Mouse (Mus musculus) C2C12 (cell line): ENCODE measurements at regions not wholly inside any gene's neighbourhood (a gene's known extent, or its start where the extent isn't known, plus 50 kb on each side); places are given as distances from the start of the nearest gene placed in this dataset.

ENCODE experiments used
- H3K27me3 ChIP-seq: one replicate; pipeline ENCODE4 v1.6.1; 2011; ENCODE audit not compliant: control insufficient read depth, insufficient read depth, insufficient read length
- H3K36me3 ChIP-seq: one replicate; pipeline ENCODE4 v1.6.1; 2011; ENCODE audit not compliant: control insufficient read depth, insufficient read depth
- H3K4me3 ChIP-seq: one replicate; pipeline ENCODE4 v1.5.1; 2011; ENCODE audit warnings: mild to moderate bottlenecking, control low read depth; ENCODE audit not compliant: poor library complexity, insufficient read depth, severe bottlenecking
- H3K79me2 ChIP-seq: one replicate; pipeline ENCODE4 v1.6.1; 2011; ENCODE audit not compliant: control insufficient read depth, insufficient read depth
- H3K79me3 ChIP-seq: one replicate; pipeline ENCODE4 v1.6.1; 2011; ENCODE audit warnings: low read depth, control low read depth
- H3ac ChIP-seq: one replicate; pipeline ENCODE3; 2011; ENCODE audit warnings: low read depth; ENCODE audit not compliant: control insufficient read depth, insufficient read length
- CEBPB ChIP-seq: IDR thresholded peaks from one replicate; pipeline ENCODE4 v1.6.1; 2011; ENCODE audit warnings: low read depth, mild to moderate bottlenecking, control low read depth, moderate library complexity
- CTCF ChIP-seq: IDR thresholded peaks from one replicate; pipeline ENCODE4 v1.5.1; 2011; ENCODE audit not compliant: control insufficient read depth, insufficient read depth, insufficient read length
- FOSL1 ChIP-seq: IDR thresholded peaks from one replicate; pipeline ENCODE4 v1.8.0; 2011; ENCODE audit warnings: mild to moderate bottlenecking, low read length; ENCODE audit not compliant: poor library complexity, insufficient read depth, severe bottlenecking
- MAX ChIP-seq: IDR thresholded peaks from one replicate; pipeline ENCODE4 v1.6.1; 2011; ENCODE audit warnings: mild to moderate bottlenecking, control low read depth
- MYOD1 ChIP-seq: IDR thresholded peaks from one replicate; pipeline ENCODE4 v1.6.1; 2011; ENCODE audit warnings: low read depth; ENCODE audit not compliant: control insufficient read depth, insufficient read length
- MYOG ChIP-seq: IDR thresholded peaks from one replicate; pipeline ENCODE4 v1.6.1; 2011; ENCODE audit not compliant: control insufficient read depth, insufficient read length; ENCODE audit errors: extremely low read depth
- USF1 ChIP-seq: IDR thresholded peaks from one replicate; pipeline ENCODE4 v1.6.1; 2011; ENCODE audit warnings: low read depth, mild to moderate bottlenecking, control low read depth, moderate library complexity

GRCm38 (mm10) chr14:24550763-24551471, 64.0 kb downstream of the Rps24 start:
- Histone ChIP-seq H3ac (no peak overlapping the region), H3K79me3 (no peaks in the 10 kb centered on the region), H3K36me3 (no peaks in the 10 kb centered on the region), H3K27me3 (peaks cover 13% of the 10 kb centered on the region), H3K79me2 (no peaks in the 10 kb centered on the region), H3K4me3 (no peak overlapping the region)
- TF ChIP-seq MAX (no peak), FOSL1 (no peak), USF1 (no peak), MYOD1 (no peak), CTCF (no peak), MYOG (no peak), CEBPB (no peak)

- no peaks in the 10 kb centered on the region for H3K79me3 ChIP-seq
- no peak overlapping the region for H3K4me3 ChIP-seq
- H3K36me3 ChIP-seq: no peaks in the 10 kb centered on the region
- no peak overlapping the region for H3ac ChIP-seq
- no peaks in the 10 kb centered on the region for H3K79me2 ChIP-seq
- H3K27me3 ChIP-seq: peaks cover 12% of the 10 kb centered on the region
- TF ChIP-seq CTCF (no peak), MYOD1 (no peak), CEBPB (no peak), MAX (no peak), FOSL1 (no peak), USF1 (no peak)
Observed at GRCm38 (mm10) chr14:24551472-24551783, 64.5 kb downstream of the Rps24 start.

GRCm38 (mm10) chr14:24564801-24565624, 78.1 kb downstream of the Rps24 start:
- Histone ChIP-seq H3K79me2 (no peaks in the 10 kb centered on the region), H3ac (no peak overlapping the region), H3K4me3 (no peak overlapping the region), H3K27me3 (peaks cover 29% of the 10 kb centered on the region), H3K36me3 (no peaks in the 10 kb centered on the region), H3K79me3 (no peaks in the 10 kb centered on the region)
- TF ChIP-seq MYOG (no peak), MAX (no peak), MYOD1 (no peak), FOSL1 (no peak), CTCF (no peak), USF1 (no peak), CEBPB (no peak)

GRCm38 (mm10) chr14:24565718-24566322, 78.9 kb downstream of the Rps24 start:
- Histone ChIP-seq H3K36me3 (no peaks in the 10 kb centered on the region), H3K79me2 (no peaks in the 10 kb centered on the region), H3K27me3 (peaks cover 26% of the 10 kb centered on the region), H3ac (no peak overlapping the region), H3K4me3 (no peak overlapping the region), H3K79me3 (no peaks in the 10 kb centered on the region)
- TF ChIP-seq MYOD1 (no peak), MAX (no peak), FOSL1 (no peak), MYOG (no peak), USF1 (no peak), CEBPB (no peak), CTCF (no peak)

GRCm38 (mm10) chr14:24575111-24575510, 88.2 kb downstream of the Rps24 start:
- TF ChIP-seq MAX (no peak), USF1 (no peak), MYOD1 (no peak), MYOG (no peak), FOSL1 (no peak), CTCF (no peak), CEBPB (no peak)
- H3ac ChIP-seq: no peak overlapping the region

More at GRCm38 (mm10) chr14:24575111-24575510, 88.2 kb downstream of the Rps24 start:
- Histone ChIP-seq H3K27me3 (peaks cover 25% of the 10 kb centered on the region), H3K36me3 (no peaks in the 10 kb centered on the region), H3K79me3 (no peaks in the 10 kb centered on the region), H3K79me2 (no peaks in the 10 kb centered on the region), H3K4me3 (no peak overlapping the region)
